Mouse (Mus musculus) neural tube, embryonic 11.5 days (tissue): ENCODE results near the gene Tmem190. TPM values are rescaled to one million over a fixed set of nuclear protein-coding genes. Genes with fewer than 3 reads are reported as not detected.
"Not testable (repeated sequence)": the region's sequence is repeated elsewhere in the genome, so short reads cannot be mapped to it uniquely, and the experiment has no call there.

ENCODE experiments used
- ATAC-seq: fragments of 200-750 bp; cut with Nextera tagmentation; 2 replicates; pipeline ENCODE4 v1.8.0; 2017; ENCODE audit warnings: moderate number of reproducible peaks, mild to moderate bottlenecking, moderate TSS enrichment, moderate library complexity; ENCODE audit not compliant: insufficient read depth, low FRiP score, low TSS enrichment
- DNase-seq: peaks from one replicate; pipeline ENCODE4 v3.0.0-alpha.2; 2015; ENCODE audit warnings: low spot score
- H3K27ac ChIP-seq: fragments of 300-500 bp; sonication (generic); 2 replicates; pipeline ENCODE4 v1.5.1; 2014; ENCODE audit warnings: low read depth, mild to moderate bottlenecking, low read length
- H3K27me3 ChIP-seq: fragments of 300-500 bp; sonication (generic); 2 replicates; pipeline ENCODE4 v1.6.1; 2014; ENCODE audit warnings: mild to moderate bottlenecking, low read length, mixed read lengths; ENCODE audit not compliant: control insufficient read depth, insufficient read depth
- H3K36me3 ChIP-seq: fragments of 300-500 bp; sonication (generic); 2 replicates; pipeline ENCODE4 v1.6.1; 2014; ENCODE audit warnings: mild to moderate bottlenecking, low read length, moderate library complexity, mixed read lengths; ENCODE audit not compliant: control insufficient read depth, insufficient read depth
- H3K4me1 ChIP-seq: fragments of 300-500 bp; sonication (generic); 2 replicates; pipeline ENCODE4 v1.6.1; 2014; ENCODE audit warnings: low read length, mixed read lengths; ENCODE audit not compliant: control insufficient read depth, insufficient read depth
- H3K4me2 ChIP-seq: fragments of 300-500 bp; sonication (generic); 2 replicates; pipeline ENCODE4 v1.6.1; 2014; ENCODE audit warnings: low read depth, mild to moderate bottlenecking, moderate library complexity
- H3K4me3 ChIP-seq: fragments of 300-500 bp; sonication (generic); 2 replicates; pipeline ENCODE4 v1.5.1; 2014; ENCODE audit warnings: low read depth, low read length
- H3K9ac ChIP-seq: fragments of 300-500 bp; sonication (generic); 2 replicates; pipeline ENCODE4 v1.6.1; 2014; ENCODE audit warnings: mild to moderate bottlenecking, low read length
- H3K9me3 ChIP-seq: fragments of 300-500 bp; sonication (generic); 2 replicates; pipeline ENCODE4 v1.6.1; 2016; ENCODE audit warnings: low read length; ENCODE audit not compliant: control insufficient read depth
- WGBS: fragments of 180-500 bp; shearing (Covaris S2); extraction: QIAGEN DNeasy Blood & Tissue Kit; methylation state at CpG from one replicate; pipeline ENCODE4 v1.1.7; 2014; 5-methylcytosine and 5-hydroxymethylcytosine counted together
- polyA plus RNA-seq: library from polyadenylated mRNA; unstranded; fragments of >200 nt; fragmentation: Nextera tagmentation; extraction: Ambion mirVana; gene quantifications from 2 replicates; pipeline ENCODE4 v1.2.1, GENCODE M21; 2014

The Tmem190 gene
- polyA plus RNA-seq, 1 experiment from 2014 or later, result not detected

- H3K36me3 ChIP-seq, result peaks cover 16% of the 10 kb centered on the region
- H3K4me3 ChIP-seq, result no peak overlapping the region
- no peak overlapping the region for H3K27ac ChIP-seq
Measured at GRCm38 (mm10) chr7:4795767-4796433, 13.2 kb downstream of the Tmem190 start.

GRCm38 (mm10) chr7:4802247-4802646 is 19.5 kb downstream of the Tmem190 start:
- peaks cover 12% of the 10 kb centered on the region for H3K36me3 ChIP-seq
- H3K9me3 ChIP-seq, result no peaks in the 10 kb centered on the region
- DNase-seq (no peak), ATAC-seq (no peak)
- no peaks in the 10 kb centered on the region for H3K27me3 ChIP-seq
- H3K4me2 ChIP-seq, result no peak overlapping the region
- no peak overlapping the region for H3K4me3 ChIP-seq
- no peaks in the 10 kb centered on the region for H3K4me1 ChIP-seq
- no peak overlapping the region for H3K27ac ChIP-seq
- no peak overlapping the region for H3K9ac ChIP-seq

More at GRCm38 (mm10) chr7:4795767-4796433, 13.2 kb downstream of the Tmem190 start:
- ATAC-seq (no peak), DNase-seq (peak; percentile 39)
- Histone ChIP-seq H3K4me2 (no peak overlapping the region), H3K4me1 (peaks cover 9% of the 10 kb centered on the region), H3K9me3 (no peaks in the 10 kb centered on the region), H3K27me3 (no peaks in the 10 kb centered on the region), H3K9ac (no peak overlapping the region)
- WGBS, result 73% methylated on average over 7 of the region's 7 CpGs

- Histone ChIP-seq H3K4me3 (no peak overlapping the region), H3K9me3 (no peaks in the 10 kb centered on the region), H3K4me1 (peaks cover 5% of the 10 kb centered on the region; the same call in 1 of the 2 replicates), H3K36me3 (peaks cover 13% of the 10 kb centered on the region), H3K9ac (no peak overlapping the region), H3K4me2 (no peak overlapping the region), H3K27ac (no peak overlapping the region), H3K27me3 (no peaks in the 10 kb centered on the region)
- 90% methylated on average over 7 of the region's 7 CpGs for WGBS
- DNase-seq (no peak), ATAC-seq (no peak)
Measured at GRCm38 (mm10) chr7:4806716-4807115, 24.0 kb downstream of the Tmem190 start.

- Histone ChIP-seq H3K4me3 (peak overlapping the region; percentile 99), H3K4me2 (peak overlapping the region; percentile 71), H3K9ac (peak overlapping the region; percentile 97), H3K36me3 (peaks cover 13% of the 10 kb centered on the region)
- not testable (repeated sequence) for H3K4me1 ChIP-seq, DNase-seq, H3K27me3 ChIP-seq, H3K27ac ChIP-seq, ATAC-seq, H3K9me3 ChIP-seq
- 45% methylated on average over 10 of the region's 10 CpGs for whole genome bisulfite sequencing
Measured at GRCm38 (mm10) chr7:4811131-4811530, 28.4 kb downstream of the Tmem190 start.

GRCm38 (mm10) chr7:4811842-4812302 is 29.1 kb downstream of the Tmem190 start:
- peak overlapping the region; percentile 71 for H3K4me2 ChIP-seq
- H3K9me3 ChIP-seq, result no peaks in the 10 kb centered on the region
- peak overlapping the region; percentile 97 for H3K9ac ChIP-seq
- ATAC-seq (no peak; the same call in 1 of the 2 replicates), DNase-seq (peak; percentile 67)
- peaks cover 9% of the 10 kb centered on the region for H3K36me3 ChIP-seq
- H3K27me3 ChIP-seq, result no peaks in the 10 kb centered on the region
- peak overlapping the region; percentile 99 for H3K4me3 ChIP-seq
- WGBS, result 1% methylated on average over 23 of the region's 36 CpGs
- peak overlapping the region; percentile 88 for H3K27ac ChIP-seq
- peaks cover 8% of the 10 kb centered on the region for H3K4me1 ChIP-seq

- Histone ChIP-seq H3K36me3 (peaks cover 5% of the 10 kb centered on the region), H3K27ac (peak within 1 kb of the TSS; percentile 88), H3K27me3 (no peaks in the 10 kb centered on the region), H3K9me3 (no peaks in the 10 kb centered on the region), H3K4me1 (peaks cover 8% of the 10 kb centered on the region), H3K4me2 (peak within 1 kb of the TSS; percentile 71), H3K4me3 (peak within 1 kb of the TSS; percentile 99), H3K9ac (peak within 1 kb of the TSS; percentile 97)
- under 1% methylated on average over 59 of the region's 62 CpGs for WGBS
- DNase-seq (peak; percentile 99), ATAC-seq (peak; percentile 99)
Measured at GRCm38 (mm10) chr7:4812303-4813104, 29.8 kb downstream of the Tmem190 start, which contains the start of gene Ube2s. Gene Ube2s (minus strand): TSS chr7:4812590.

- ATAC-seq (no peak), DNase-seq (no peak)
- Histone ChIP-seq H3K27ac (peak overlapping the region; percentile 56; the same call in 1 of the 2 replicates), H3K4me3 (peak overlapping the region; percentile 99), H3K4me2 (peak overlapping the region; percentile 51), H3K9me3 (no peaks in the 10 kb centered on the region), H3K36me3 (peaks cover 5% of the 10 kb centered on the region; the same call in 1 of the 2 replicates), H3K27me3 (no peaks in the 10 kb centered on the region), H3K9ac (peak overlapping the region; percentile 44), H3K4me1 (peaks cover 8% of the 10 kb centered on the region)
- 22% methylated on average over 8 of the region's 8 CpGs for WGBS
Measured at GRCm38 (mm10) chr7:4813105-4813791, 30.5 kb downstream of the Tmem190 start.

- no peak for ATAC-seq
- H3K4me3 ChIP-seq, result no peak overlapping the region
- peaks cover 3% of the 10 kb centered on the region; the same call in 1 of the 2 replicates for H3K4me1 ChIP-seq
- H3K9ac ChIP-seq, result no peak overlapping the region
- no peaks in the 10 kb centered on the region for H3K27me3 ChIP-seq
- H3K9me3 ChIP-seq, result no peaks in the 10 kb centered on the region
- no peak for DNase-seq
- no peak overlapping the region for H3K4me2 ChIP-seq
- H3K36me3 ChIP-seq, result no peaks in the 10 kb centered on the region
- no peak overlapping the region for H3K27ac ChIP-seq
Measured at GRCm38 (mm10) chr7:4816559-4816958, 33.8 kb downstream of the Tmem190 start.
